Mouse (Mus musculus): ENCODE results near the gene Cfap43. TPM values are rescaled to one million over a fixed set of nuclear protein-coding genes. Genes with fewer than 3 reads are reported as not detected.

Gene Cfap43
- total RNA-seq, 2 experiments from 2014 or later = 0.25 TPM; not detected in 1

- intact Hi-C loops (cut with DNase I) = no loop called here
- no peak for DNase-seq (ENCODE audit: low spot score)
Measured at GRCm38 (mm10) chr19:47888037-47888436, 31.1 kb downstream of the Cfap43 start.

DNA sequence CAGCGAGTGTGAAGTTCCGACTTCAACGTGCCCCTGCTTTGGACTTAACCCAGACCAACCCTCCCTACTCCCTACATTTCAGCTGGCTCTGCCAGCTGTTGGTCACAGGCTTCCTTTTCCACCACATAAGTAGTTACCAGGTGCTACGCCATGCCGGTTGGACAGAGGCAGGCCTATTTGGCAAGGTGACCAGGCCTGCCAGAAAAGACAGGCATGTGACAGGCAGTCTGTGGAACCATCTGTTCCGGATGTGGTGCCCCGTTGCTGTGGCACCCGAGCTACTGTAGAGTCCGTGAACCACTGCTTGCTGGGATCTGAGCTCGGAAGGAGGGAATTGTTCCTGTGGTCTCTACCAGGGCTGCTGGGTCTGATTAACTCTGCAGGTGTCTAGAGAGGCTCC, 31.7 kb downstream of the Cfap43 start:
- DNase-seq (ENCODE audit: low spot score) = no peak
- intact Hi-C loops (cut with DNase I) = no loop called here

DNA sequence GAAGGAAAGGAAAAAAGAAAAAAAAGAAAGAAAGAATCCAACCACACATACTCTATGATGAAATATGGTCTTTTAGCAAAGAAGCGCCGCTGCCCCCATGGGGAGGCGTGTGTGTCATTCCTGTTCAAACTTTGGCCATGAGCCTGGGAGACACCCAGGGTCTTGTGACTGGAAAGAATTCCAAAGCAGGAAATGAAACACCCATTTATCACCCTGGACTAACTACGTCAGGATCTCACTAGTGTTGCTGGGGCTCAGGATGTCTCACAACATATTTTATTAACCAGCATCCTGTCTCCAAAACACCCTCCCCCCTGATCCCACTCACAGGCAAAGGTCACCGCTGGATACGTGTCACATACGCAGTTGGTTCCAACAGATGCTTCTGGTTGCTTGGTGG, 32.5 kb downstream of the Cfap43 start:
- peak; percentile 25 for DNase-seq (ENCODE audit: low spot score)
- intact Hi-C loops (cut with DNase I) = no loop called here

DNA sequence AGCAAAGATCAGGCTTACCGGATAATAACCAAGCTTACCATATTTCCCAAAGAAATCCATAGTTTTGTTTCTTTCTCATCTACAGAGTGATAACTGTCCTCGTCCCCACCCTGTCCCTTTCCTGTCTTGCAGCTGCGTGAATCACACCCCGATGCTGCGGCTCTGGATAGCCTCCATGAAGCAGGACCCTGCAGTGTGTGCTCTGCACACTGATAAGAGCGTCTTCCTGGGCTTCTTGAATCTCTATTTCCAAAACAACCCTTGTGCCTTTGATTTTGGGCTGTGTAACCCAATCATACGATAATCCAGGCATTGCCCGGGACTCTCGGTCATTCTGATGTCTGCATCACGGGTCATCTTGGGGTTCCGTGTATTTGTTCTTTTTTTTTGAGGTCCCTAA, 33.2 kb downstream of the Cfap43 start:
- intact Hi-C loops (cut with DNase I) = no loop called here
- DNase-seq (ENCODE audit: low spot score) = no peak

- no peak for DNase-seq (ENCODE audit: low spot score)
- intact Hi-C loops (cut with DNase I) = no loop called here
Measured at GRCm38 (mm10) chr19:47885191-47885743, 33.8 kb downstream of the Cfap43 start.

GRCm38 (mm10) chr19:47884296-47885085, 34.6 kb downstream of the Cfap43 start:
- intact Hi-C loops (cut with DNase I) = no loop called here
- no peak for DNase-seq (ENCODE audit: low spot score)

GRCm38 (mm10) chr19:47882882-47883254, 36.2 kb downstream of the Cfap43 start:
- intact Hi-C loops (cut with DNase I) = loop anchor here (1.0 kb wide), 1 partner anchor 49 kb away; no protein-coding TSS in a partner anchor
- DNase-seq (ENCODE audit: low spot score) = no peak

DNA sequence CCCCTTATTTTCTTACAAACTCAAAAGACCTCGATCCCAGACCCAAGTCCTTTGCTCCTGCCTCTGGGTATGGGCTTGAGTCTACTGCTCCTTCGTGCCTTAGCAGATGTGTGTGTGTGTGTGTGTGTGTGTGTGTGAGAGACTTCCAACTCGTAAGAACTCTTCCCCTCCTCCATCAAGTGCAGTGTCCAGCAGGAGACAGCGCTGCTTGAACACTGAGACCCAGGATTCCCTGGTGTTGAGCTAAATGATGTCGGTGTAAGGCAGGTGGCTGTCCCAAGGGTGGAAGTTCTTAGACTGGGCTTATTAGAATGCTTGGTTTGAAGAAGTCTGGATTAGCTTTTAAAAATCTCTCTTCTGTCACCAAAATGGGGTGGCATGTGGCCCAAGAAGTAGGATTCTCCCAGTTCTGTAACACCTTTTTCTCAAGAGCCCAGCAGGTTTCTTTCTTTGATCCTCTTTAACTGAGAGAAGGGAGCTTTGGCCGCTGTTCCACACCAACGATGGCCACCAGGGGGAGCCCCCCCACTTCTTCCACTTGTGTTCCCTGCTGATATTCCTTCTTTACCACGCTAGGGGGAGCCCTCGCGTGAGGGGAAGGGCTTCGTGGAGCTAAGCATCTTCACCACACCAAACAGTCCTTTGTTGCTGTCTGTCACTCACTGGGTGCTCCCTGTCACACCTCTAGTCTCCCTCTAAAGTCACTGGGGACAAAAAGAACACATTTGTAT, 36.8 kb downstream of the Cfap43 start:
- intact Hi-C loops (cut with DNase I) = loop anchor here (1.0 kb wide), 1 partner anchor 50 kb away; no protein-coding TSS in a partner anchor
- DNase-seq (ENCODE audit: low spot score) = peak; percentile 46

DNA sequence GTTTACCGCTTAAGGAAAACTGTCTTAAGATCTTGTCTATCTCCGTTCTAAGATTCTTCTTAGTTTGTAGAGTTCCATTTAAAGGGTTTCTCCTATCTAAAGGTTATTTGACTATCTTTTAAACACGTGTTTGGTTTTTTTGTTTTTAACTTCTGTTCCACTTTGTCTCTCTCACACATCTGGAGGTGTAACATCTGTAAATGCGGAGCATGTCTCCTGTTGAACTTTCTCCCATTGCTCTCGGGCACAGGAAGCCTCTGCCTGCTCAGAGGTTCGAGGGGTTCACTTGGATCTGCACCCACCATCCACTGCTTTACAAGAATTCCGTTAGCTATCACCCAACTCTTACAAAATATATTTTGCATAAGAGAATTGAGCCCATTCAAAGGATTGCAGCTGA, 37.5 kb downstream of the Cfap43 start:
- intact Hi-C loops (cut with DNase I) = no loop called here

DNA sequence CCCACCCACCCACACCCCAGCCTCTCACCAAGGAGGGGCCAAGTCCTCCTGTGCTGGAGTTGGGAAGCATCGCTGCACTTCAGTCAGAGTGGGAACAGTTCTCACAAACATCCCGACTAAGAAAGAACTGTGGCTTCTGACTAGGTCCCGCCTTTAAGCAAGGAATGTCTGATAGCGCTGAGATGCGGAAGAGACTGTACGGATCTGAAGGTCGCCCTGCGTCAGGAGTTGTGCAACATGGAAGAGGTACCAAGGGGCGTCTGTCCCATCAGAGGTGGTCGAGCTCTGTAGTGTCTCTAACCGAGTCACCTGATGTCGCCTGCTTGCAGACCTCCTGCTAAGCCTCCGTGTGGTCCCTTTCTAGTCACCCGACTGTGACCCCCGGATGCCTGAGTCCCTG, 42.8 kb downstream of the Cfap43 start:
- no peak for DNase-seq (ENCODE audit: low spot score)
- intact Hi-C loops (cut with DNase I) = no loop called here

More for the DNA sequence above, 37.5 kb downstream of the Cfap43 start:
- no peak for DNase-seq (ENCODE audit: low spot score)

DNA sequence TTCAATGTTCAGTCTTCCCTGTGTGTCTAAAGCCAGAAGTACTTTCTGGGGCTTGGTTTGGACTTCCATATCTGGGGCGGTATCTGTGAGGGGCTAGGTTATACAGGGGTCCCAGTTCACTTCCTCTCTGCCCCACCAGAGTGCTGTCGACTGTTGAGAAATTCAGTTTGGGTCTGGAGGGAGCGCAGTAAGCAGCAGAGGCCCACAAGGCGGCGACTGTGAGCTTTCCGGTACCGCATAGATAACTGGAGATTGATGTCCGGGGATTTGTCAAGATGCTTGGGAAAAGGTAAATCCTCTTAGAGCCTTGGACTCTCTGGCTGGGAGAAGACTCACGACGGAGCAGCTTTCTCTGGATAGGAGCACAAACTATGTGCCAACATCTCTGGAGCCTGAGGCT, 47.6 kb downstream of the Cfap43 start:
- intact Hi-C loops (cut with DNase I) = no loop called here
- DNase-seq (ENCODE audit: low spot score) = no peak

GRCm38 (mm10) chr19:47870102-47870666, 48.9 kb downstream of the Cfap43 start:
- intact Hi-C loops (cut with DNase I) = no loop called here
- DNase-seq (ENCODE audit: low spot score) = no peak

DNA sequence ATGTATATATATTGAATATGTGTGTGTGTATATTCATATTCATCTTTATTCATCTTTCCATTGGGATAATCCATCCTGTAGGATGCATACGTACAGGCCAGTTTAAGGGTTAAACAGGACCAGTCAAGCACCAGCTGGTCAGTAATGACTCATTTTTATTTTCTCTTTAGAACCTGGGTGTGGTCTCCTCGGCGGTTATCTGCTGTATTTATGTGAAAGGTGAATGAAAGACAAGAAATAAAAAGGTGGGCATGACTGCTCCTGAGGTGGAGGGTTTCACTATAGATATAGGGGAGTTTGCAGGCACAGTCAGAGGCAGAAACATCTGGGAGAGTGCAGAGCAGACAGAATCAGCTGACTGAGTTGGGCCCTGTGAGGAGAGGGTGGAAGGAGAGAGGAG, 49.6 kb downstream of the Cfap43 start:
- DNase-seq (ENCODE audit: low spot score) = no peak
- intact Hi-C loops (cut with DNase I) = no loop called here

DNA sequence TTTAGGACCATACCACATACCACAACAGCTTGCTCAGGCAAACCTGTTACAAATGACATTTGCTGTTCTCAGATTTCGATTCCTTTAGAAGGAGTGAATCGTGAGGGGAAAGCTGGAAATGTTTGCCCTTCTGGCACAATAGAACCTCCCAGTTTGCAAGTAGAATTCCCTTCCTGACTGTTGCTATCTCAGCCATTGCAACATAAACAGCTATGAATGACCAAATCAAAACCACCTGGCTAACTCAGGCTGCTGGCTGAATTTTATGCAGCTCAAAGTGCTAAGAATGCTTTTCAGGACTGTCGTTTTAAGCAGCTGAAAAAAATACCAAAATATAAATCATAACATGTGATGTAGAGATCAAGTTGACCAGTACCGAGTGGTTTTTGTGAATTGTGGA, 50.1 kb downstream of the Cfap43 start:
- DNase-seq (ENCODE audit: low spot score) = no peak
- intact Hi-C loops (cut with DNase I) = no loop called here

- DNase-seq (ENCODE audit: low spot score) = no peak
- intact Hi-C loops (cut with DNase I) = no loop called here
Measured at GRCm38 (mm10) chr19:47867628-47868175, 51.4 kb downstream of the Cfap43 start.

DNA sequence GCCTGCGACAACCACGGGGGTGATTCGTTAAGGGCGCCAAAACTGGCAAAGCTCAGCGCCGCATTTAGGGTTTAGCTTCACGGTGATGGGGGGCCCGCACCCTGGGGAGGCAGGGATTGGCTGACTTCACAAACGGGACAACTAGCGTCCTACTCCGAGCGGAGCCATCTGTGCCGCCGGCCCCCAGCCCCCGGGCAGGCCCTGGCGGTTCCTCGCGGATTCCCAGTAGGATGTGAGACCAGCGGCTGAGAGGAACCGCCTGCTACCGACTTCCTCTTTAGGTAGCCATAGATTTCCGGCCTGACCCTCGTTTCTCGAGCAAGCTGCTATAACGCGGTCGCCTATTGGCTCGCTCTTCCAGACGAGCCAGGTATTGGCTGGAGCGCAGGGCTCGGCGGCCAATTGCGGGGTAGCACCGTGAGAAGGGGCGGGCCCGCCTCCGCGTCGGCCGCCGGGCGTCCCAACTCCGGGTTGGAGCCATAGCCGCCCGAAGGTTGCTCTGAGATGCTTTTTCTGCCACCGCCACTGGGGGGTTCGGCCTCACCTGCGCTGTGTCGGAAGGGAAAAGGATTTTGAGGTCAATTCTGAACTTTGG, 53.6 kb downstream of the Cfap43 start, which contains the start of gene Gsto2:
Gene Gsto2 (plus strand): TSS at position 182 of the 595 bp plus-strand sequence.
- intact Hi-C loops (cut with DNase I) = no loop called here
- peak; percentile 91 for DNase-seq (ENCODE audit: low spot score)

DNA sequence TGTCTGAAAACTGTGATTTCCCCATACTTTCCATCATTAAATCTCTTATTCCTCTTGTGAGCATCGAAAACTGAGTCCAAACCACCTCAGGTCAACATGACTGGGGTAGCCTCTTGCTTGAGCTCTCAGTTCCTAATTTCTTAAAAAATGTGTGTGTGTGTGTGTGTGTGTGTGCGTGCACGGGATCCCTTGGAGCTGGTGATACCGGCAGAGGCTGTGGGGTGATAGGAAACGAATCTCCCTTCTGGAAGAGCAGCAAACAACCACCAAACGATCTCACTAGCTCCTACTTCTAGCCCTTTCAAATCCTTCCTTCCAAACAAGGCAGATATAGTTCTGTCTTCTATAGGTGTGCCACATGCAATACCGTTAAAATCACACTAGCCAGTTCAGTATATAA, 54.4 kb downstream of the Cfap43 start:
- no peak for DNase-seq (ENCODE audit: low spot score)
- intact Hi-C loops (cut with DNase I) = no loop called here

- intact Hi-C loops (cut with DNase I) = no loop called here
- DNase-seq (ENCODE audit: low spot score) = no peak
Measured at GRCm38 (mm10) chr19:47864051-47864450, 55.0 kb downstream of the Cfap43 start.

GRCm38 (mm10) chr19:47862581-47862980, 56.5 kb downstream of the Cfap43 start:
- DNase-seq (ENCODE audit: low spot score) = no peak
- intact Hi-C loops (cut with DNase I) = no loop called here

DNA sequence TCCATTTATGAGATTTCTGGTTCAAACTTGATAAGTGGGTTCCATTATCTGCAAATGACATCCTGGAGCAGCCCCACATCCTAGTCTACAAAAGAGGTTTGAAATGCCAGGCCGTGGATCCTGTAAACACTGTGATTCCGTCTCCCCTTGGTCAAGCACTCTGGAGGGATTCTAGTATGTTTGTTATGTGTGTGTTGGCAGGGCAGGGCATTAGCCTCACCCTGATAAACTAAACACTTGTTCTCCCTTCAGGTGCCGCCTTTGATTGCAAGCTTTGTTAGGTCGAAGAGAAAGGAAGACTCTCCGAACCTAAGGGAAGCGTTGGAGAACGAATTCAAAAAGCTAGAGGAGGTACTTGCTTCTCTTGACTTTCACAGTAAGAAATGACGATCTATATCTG, 59.9 kb downstream of the Cfap43 start:
- intact Hi-C loops (cut with DNase I) = no loop called here

More for the DNA sequence above, 59.9 kb downstream of the Cfap43 start:
- DNase-seq (ENCODE audit: low spot score) = no peak
